Mouse (Mus musculus): ENCODE measurements at regions not wholly inside any gene's neighbourhood (a gene's known extent, or its start where the extent isn't known, plus 50 kb on each side); places are given as distances from the start of the nearest gene placed in this dataset.

DNA sequence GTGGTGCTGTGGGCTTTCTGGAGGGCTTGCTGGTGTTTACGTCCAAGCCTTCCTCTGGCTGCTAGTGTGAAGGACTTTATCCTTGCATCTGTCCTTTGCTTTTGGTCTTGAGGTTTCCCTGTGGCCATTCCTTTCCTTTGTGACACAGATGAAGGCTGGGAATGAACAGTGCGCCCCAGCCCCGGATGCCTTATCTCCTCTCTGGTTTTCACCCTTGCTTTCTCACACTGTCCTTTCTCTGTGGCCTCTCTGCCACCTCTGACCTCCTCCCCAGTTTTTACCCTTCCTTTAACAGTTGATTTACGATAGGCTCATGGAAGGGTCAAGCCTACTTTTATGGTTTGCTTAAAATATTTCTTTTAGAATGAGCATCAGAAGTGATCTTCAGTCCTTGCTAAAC is 53.2 kb downstream of the Gas1 start:
- no peak for DNase-seq

DNA sequence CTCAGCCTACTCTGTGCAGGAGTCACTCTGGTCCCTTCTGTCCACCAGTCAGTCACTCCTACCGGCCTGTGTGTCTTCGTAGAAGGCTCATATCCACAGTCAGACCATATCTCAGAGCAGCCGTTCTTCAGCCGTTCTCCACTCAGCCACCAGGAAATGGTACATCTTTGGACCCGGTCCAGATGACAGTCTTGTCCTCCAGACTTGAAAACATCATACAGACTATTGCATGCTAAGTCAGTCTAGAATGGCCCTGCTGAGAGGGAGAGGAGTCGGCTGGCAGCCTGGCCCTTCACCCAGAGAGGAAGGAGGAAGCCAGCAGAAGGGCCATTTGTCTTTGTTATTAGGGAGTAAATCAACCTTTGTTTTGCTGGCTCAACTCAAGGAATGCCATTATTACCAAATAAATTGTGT is 54.0 kb downstream of the Gas1 start:
- peak; percentile 57 for DNase-seq

DNA sequence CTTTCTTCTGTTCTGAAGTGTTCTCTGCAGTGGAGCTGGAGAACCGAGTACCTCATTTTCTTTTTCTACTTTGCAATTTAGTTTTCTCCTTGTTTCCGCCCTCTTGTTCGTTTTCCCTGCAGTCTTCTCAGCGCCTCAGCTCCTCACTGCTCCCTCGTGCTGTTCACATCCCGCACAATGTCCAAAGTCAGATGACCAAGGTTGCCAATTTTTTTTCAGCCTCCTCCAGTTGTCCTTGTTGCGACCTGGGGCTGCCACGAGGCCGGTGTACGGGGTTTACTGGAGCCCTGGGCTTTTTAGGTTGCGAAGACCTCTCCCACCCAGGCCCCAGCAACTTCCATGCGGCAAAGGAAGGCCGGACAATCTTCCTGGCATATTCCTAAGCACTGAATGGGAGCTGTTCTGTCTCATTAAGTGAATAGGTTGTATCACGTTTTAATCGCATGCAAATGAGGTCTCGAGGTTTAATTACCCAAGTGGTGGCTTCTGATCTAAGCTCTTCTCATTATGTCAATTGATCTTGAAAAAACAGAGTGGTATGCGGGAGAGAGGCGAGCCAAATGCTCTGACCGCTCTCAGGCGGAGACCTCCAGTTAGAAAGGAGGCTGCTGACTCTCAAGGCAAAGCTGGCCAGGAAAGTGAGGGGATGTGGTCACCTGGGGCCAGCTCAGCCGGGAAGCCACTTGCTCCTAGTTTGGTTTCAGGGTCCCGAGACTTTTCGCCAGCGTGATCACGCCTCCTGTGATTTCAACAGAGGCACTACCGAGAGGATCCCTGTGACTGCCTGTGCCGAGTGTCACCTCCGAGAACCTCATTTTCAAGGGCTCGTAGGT is 54.6 kb downstream of the Gas1 start:
- peak; percentile 86 for DNase-seq

DNA sequence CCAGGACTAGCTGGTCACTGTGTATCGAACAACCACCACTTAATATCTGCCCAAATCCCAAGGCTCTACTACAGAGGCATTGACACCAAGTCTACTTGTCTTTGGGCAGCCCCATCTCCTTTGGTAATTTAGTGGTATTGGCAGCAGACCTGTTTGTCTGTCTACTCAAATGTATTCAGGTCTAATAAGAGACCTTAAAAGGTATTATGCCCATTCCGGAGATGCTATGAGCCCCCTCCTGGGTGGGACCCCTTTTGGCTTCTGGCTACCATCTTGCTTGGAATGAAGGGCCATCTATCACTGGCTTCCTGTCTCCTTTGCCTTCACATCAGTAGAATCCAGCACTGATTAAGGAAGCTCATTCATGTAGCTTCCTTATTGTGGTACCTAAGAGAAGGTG is 65.7 kb downstream of the Gas1 start:
- no peak for DNase-seq

DNA sequence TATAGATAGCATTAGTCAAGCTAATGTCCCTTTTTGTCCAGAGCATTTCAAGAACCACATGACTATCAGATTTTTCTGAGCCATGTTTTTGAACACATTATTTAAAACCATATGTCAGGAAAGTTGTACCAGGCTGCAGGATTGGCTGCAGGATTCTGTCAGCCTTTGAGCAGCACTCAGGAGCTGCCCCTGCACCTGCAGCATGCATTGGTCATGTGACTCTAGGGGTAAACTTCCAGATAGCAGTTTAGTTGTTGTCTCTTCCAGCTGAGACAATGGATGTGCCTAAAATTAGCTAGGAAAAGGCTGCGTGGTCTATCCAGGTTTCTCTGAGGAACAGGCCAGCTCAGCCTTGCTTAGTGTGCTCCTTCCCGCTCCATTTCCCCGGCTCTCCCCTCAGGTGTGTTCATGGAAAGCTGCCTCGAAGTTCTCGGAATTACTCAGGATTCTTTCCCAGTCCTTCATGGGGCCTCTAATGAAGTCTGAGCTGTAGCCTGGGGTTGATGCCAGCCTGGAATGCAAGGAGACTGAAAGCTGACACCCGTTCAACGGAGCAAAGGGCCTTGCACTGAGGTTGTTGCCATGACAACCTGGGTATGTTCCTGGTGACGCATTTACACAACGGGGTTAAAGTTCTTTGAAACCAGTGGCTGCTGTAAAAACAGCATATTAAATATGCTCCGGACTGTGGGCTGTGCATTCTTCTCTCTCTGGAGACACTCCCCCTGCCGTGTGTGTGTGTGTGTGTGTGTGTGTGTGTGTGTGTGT is 66.9 kb downstream of the Gas1 start:
- peak; percentile 92 for DNase-seq

DNA sequence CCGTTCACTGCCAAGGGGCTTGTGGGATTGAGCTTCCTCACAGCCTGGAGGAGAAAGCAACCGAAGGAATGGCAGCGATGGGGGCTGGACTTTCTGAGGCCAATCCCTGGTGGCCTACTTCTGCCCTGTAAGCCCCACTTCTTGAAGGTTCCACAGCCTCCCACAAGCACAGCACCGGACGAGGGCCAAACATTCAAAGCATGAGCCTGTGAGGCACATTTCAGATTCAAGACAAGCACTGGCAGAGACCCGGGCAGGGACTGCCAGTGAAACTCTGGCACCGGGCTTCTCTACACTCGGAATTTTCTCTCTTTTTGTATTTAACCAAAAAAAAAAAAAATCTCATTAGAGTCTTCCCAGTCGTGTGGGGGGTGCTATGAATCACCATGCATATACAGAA is 71.9 kb downstream of the Gas1 start:
- DNase-seq: no peak

DNA sequence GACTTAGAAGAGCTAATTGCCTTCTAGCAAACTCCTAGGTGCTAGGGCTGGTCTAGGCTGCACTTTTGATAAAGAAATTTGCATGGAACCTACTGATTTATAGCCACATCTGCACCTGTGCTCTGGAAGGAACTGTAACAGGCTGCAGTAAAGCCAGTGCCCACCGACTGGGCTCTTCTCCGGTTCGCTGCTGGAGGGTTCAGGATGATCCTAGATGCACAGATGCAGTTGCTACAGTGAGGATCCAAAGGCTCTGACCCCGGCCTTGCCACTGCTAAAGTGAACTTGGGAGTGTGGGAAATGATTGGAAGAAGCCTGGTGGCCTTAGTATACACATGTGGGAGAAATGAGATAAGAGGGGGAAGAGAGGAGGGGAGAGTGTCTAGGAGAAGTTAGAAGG is 75.5 kb downstream of the Gas1 start:
- no peak for DNase-seq

DNA sequence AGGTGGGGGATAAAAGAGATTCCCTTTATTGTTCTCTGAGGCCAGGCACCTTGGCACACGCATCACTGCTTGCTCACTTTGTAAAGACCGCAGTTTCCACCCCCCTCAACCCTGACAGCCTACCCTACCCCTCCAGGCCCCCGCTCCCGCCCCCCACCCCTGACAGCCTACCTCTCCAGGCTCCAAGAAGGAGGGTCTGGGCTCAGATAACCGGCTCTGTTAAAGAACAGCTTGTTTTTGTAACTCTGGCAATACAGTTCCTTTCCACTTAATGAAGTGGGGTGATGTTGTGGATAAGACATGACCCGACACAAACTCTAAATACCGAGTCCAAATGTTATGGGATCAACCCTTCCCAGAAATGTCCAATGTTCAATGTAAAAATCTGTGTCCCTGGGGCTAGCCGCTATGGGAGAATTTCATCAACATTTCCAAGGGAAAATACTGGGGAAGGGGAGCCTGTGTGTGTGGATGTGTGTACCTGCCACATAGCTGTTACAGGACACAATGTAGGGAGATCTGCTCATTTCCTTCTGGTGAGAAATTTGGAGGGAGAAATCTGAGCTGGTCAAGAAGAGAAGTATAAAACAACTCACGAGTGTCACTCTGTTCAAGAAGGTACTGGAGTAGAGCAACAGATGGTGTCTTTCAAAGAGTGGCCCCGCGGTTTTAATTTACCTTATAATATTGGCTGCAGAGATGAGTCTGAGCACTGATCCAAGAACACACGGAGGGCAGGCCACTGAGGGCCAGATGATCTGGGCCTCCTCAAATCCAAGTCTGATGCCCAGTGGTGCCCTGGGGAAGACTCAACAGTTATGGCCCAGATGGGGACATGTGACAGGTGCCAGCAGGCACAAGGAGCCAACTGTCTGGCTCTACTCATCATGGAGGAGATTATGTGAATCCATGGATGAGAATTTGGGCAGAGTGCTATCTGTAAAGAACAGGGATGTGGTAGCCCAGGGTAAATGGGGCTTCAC is 76.7 kb downstream of the Gas1 start:
- DNase-seq: no peak

DNA sequence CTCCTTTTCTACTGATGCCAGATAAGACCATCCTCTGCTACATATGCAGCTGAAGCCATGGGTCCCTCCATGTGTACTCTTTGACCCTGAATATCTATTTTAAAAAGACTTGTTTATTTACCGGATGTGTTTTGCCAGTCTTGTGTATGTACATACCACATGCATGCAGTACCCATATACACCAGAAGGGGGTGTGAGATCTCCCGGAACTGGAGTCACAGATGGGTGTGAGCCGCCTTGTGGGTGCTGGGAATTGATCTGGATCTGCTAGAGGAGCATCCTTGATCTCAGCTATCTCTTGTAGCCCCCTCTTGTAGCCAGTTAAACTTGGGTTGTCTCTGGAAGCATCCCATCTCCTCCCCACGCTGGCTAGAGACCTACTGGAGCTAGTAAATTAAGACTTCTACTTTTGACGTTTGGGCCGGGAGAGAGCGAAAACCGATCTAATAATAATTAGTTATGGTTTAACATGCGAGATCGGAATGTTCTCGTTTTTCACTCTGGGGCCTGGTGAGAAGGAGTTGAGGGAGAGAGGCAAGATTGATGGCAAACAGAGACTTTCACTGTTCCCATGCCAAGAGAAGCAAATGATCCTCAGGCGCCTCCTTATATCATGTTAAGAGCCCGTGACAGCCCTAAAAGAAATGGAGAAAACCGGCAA is 77.6 kb downstream of the Gas1 start:
- no peak for DNase-seq

DNA sequence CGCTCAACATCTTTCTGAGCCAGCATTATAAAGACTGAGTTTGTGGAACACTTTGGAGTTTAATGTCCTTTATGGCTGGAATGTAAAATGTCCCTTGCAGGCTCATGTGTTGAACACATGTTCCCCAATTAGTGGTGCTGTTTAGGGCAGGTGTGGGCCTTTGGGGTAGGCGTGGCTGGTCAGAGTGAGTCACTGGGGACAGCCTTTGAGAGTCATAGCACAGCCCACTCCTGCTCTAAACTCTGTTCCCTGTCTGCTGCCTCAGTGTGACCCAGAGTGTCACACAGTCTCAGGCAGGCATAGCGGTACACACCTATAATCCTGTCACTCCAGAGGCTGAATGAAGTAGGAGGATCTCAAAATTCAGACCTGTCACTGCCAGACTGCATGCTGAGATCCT is 78.8 kb downstream of the Gas1 start:
- DNase-seq: no peak

DNA sequence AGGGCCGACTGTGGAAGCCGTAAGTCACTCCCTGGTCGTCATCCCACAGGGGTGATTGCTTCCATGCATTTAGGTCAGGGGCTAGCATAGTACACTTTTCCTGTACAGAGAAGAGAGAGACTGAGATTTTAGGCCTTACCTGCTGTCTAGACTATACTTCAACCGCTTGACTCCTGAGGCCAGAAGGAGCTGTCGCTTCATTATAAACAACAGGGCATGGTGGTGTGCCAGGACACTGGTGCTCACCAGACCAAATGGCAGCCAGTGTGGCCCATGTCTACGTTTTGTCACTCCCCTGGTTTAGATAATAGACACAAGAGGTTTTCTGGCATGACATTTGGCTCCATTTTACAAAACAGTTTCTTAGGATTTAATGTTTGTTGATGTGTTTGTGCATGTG is 79.4 kb downstream of the Gas1 start:
- no peak for DNase-seq

DNA sequence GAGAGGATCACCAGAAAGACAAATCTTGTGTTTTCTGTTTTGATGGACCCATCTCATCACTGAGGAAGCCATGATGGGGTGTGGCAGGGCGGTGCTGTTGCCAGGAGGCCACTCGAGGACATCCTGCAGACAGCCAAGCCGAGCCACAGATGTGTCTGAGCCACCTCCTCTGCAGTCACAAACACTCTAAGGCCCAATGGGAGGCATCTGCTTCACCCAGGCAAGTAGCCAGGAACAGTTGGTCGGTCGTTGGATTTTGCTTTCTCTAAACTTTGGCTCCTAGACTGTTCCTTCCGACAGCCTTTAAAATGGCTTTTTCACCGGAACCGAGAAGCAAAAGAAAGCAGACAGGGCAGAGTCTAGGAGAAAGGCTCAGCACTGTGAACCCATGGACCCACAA is 90.5 kb downstream of the Gas1 start:
- DNase-seq: no peak

DNA sequence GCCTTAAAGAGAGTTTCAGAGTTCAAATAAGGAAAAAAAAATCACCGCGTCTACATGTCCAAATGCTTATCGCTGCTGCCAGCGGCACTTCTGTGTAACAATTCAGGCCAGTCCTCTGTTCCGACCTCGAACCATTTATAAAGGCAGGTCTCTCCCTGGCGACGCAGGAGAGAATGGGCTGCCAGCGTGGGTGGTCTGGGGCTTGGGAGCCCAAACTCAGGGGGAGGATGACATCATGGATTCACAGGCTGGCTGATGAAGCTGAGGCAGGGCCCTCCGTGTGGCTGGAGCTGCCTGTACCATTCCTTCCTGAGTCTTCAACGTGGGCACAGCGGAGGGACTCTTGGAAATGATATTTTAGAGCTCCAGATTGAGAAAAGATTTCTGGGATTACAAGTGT is 92.2 kb downstream of the Gas1 start:
- DNase-seq: peak; percentile 94

DNA sequence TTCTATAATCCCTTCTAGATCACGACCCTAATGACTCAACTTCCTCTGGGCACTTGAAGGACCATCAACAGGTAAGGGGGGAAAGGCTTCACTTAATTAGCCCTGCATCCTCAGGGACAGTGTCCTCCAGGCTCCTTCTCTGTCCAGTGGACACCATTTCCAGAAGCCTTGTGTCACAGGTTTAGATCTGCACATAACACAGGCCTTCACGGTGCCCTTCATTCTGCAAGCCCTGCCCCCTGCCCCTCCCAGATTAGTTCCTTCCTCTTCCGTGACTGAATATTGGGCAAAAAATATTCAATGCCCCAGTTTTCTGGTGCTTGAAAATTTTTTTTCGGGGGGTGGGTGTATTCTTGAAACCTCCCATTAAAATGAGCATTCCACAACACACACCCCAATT is 92.9 kb downstream of the Gas1 start:
- DNase-seq: peak; percentile 27

DNA sequence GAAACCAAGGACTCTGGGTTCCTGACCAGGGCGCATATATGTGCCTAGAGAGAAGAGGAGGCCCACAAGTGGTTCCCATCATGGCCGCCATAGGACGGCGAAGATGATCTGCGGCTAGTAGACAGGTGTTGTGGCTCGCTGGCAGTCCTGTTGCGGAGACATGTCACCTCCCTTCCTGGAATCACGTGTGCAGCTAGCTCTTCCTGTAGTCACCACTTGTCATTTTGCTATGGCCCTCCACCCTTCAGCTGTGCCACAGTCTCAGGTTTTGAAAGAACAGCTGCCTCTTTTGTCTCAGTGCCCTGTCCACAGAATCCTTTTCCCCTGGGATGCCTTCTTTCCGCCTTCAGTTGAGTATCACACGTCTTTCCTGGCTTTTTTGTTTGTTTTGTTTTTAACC is 97.1 kb downstream of the Gas1 start:
- DNase-seq: no peak

DNA sequence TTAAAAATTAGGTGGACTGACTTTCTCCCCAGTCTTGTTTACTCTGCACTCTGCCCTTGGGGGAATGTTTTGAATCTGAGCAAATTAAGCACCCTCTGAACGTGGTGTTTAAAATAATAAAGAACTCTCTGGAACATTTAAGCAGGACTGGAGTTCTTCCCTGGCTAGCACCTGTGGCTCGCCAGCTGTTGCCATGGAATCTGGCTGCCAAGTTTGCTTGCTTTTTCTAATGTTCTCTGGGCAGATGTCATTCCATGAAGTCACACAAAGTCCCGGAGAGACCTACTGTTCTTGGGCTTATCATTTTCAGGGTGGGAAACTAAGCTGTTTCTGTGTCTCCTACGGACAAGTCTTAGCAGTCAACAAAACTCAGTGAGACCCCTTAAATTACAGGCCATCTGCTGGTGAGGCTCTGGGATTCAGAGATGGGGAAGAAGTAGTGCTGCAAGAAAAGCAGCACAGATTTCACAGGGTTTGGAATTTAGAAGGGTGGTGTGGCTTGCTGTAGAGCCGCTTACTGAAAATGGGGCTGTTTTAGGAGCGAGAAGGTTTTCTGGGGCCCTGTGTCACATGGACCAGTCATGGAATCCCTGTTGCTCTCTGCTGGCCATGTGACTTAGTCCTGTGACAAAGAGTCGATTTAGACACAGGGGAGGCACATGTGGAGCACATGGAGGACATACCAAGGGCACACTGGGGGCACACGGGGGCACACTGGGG is 98.7 kb downstream of the Gas1 start:
- DNase-seq: no peak

DNA sequence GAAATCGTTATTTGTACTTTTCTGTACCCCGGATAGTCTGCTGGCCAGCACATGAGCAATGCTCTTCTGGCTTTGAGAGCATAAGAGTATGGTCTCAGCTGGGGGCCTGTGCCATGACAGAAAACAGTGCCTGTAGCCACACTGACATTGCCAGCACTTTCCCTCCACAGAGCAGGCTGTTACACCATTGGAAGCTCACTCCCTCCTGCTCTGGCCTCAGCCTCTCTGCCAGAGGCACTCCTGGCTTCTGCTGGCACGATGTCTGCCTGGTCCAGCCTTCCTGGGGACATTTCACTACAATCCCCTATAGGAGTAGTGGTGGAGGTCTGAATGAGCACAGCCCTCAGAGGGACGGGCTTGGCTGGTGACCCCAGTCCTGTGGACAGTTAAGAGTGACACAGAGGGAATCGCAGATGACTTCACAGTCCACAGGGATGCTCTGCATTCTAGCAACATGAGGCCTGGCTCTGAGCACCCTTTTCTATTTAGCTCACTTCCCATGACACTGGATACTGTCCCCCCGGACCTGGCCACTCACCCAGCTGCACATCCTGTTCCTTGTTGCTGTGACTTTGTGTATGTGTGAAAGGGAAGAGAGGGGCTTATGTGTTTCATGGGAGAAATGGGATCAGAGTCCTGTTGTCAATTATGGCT is 100.9 kb downstream of the Gas1 start:
- no peak for DNase-seq

DNA sequence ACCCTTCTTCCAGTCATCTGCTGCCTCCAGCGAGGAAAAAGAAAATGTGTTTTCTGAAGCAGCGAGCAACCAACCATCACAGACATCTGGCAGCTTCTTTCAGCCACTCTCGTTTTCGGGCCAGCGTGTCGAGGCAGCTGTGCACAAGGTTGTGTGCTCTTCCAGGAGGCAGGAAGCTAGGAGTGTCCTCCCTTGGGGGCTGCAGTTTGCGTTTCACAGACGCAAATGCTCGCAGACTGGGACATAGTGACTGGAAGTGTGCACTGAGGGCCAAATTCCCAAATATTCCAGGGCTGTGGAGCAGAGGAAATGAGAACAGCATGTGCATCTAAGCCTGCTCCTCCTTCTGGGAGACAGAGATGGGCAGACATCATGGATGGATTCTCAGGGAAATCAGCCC is 105.6 kb downstream of the Gas1 start:
- DNase-seq: no peak

DNA sequence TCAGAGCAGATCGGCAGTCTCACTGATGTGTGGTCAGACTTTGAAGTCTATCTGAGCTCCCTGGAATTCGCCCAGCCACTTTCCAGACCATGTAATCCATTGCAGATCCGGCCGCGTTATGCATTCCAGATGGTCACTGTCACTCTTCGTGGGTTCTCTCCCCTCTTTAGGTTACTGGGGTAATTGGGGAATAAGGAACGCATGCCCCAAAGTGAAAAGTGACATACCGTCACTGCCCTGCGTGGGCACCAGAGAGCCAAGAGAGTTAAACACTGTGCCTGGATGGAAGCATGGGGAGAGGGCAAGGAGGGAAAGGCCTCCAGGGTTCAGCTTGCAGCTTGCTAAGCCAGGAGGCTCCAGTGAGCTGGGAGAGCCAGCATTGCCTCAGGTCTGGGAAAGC is 108.0 kb downstream of the Gas1 start:
- DNase-seq: peak; percentile 57

DNA sequence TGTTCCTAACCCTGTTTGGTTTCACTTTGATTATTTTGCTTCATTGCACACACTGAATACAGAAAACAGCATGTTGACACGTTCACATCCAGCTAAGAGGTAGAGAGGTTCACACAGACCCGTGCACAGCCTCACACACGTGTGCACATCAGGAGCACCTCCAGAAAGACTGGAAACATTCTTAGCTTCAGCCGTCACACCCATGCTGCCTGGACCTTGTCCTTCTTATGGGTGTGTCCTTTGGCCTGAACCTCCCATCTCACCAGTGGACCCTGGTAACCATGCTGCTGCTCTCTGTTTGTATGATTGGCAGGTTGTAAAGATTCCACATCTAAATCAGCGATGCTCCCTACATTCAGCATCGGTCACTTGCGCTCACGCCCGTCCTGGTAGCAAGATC is 109.8 kb downstream of the Gas1 start:
- DNase-seq: no peak

DNA sequence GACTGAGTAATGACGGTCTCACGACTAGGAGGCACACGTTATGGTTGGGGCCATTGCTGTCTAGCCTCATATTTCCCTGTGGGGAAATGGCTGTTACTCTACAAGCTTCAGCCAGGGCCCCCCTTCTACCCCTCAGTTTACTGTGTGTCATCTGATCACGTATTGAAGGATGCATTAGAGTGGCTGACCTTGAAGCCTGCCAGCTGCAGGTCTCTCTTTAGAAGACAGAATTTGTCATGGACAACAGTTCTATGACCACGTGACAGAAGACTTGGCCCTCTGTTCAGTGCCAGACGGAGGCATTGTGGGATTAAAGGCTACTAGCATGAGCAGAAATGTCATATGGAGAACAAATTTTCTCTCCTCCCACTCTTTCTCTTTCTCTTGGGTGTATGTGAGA is 115.6 kb downstream of the Gas1 start:
- DNase-seq: no peak
